Mouse (Mus musculus) CH12F3 (cell line): ENCODE data around the gene Jph3.

Experiments
- in situ Hi-C: fragments of 300-500 bp; cut with MboI; formaldehyde crosslinking; loops from 2 replicates; pipeline ENCODE4 v1.14.3; 2020; ENCODE audit warnings: low sequenced_read_pairs

Gene Jph3

GRCm38 (mm10) chr8:121829048-121829776 lies 99.8 kb downstream of the Jph3 start, which contains the start of gene Klhdc4:
Klhdc4 (minus strand) TSS chr8:121829569.
- in situ Hi-C loops, result no loop called here

GRCm38 (mm10) chr8:121829777-121830362 lies 100.4 kb downstream of the Jph3 start:
- in situ Hi-C loops, result no loop called here

- in situ Hi-C loops, result no loop called here
Observed at GRCm38 (mm10) chr8:121832061-121832460, 102.6 kb downstream of the Jph3 start.

GRCm38 (mm10) chr8:121832503-121832902 lies 103.1 kb downstream of the Jph3 start:
- in situ Hi-C loops, result no loop called here

- in situ Hi-C loops, result no loop called here
Observed at GRCm38 (mm10) chr8:121841242-121841641, 111.8 kb downstream of the Jph3 start.

GRCm38 (mm10) chr8:121842064-121842955 lies 112.9 kb downstream of the Jph3 start:
- in situ Hi-C loops, result no loop called here

- in situ Hi-C loops, result no loop called here
Observed at GRCm38 (mm10) chr8:121843184-121843733, 113.8 kb downstream of the Jph3 start.
